In the genomic region with DNA sequence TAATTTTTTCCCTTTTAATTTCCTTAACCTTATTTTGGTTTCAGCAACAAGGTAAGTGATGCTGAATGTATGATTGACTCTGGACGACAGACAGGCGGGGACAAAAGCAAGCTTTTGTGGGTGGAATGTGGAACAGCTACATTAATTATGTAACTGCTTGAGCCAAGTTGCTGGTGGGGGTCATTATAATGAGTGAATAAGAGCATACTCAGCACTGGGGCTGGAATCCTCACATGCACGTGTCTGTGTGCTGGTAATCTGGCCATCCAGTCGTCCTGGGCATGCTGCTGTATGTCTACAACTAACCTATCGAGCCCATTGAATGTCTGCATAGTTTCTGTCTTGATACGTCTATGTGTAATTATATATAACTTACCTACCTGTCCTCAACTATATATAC, we compare ENCODE assay signal across 10 mouse cellular contexts. TPM values are rescaled to one million over a fixed set of nuclear protein-coding genes. Genes with fewer than 3 reads are reported as not detected.
DNase-seq lines count a peak whose midpoint lies in the region; ATAC-seq lines count a peak whose summit lies in the region.
"Had no signal": no experiment of that assay in that cellular context is flagged by ENCODE, and none has a peak within 500 bp of the region (broad histone marks: within the 10 kb centered on the region; RNA-seq: fewer than 3 reads in every experiment).

No protein-coding gene starts in this region.

- 0 out of 2 replicates have a peak overlapping the region, but pooled peaks have one; percentile 45 for H3K9ac ChIP-seq in heart, embryonic 15.5 days
- H3K9ac ChIP-seq in limb, embryonic 15.5 days: no peak overlapping the region

- DNase-seq in heart, postnatal 14 days: no peak
- DNase-seq in 3T3-L1 (ENCODE audit: low read depth, low spot score): peak; percentile 15
- no peak for DNase-seq in forebrain, embryonic 10.5 days (ENCODE audit: extremely low spot score, low spot score)
- DNase-seq in spleen, postnatal 36 days (ENCODE audit: low spot score in 2 of 2): no peak
- DNase-seq in gastrocnemius, adult 8-10 months (ENCODE audit: low spot score in 2 of 2): no peak
- no peak for DNase-seq in adrenal gland, adult 18-20 months (ENCODE audit: low spot score in 2 of 2)
- DNase-seq: thymus, postnatal 4 days had no signal

- H3K27me3 ChIP-seq in heart, embryonic 15.5 days: no peaks in the 10 kb centered on the region
- no peaks in the 10 kb centered on the region for H3K27me3 ChIP-seq in forebrain, embryonic 10.5 days (ENCODE audit: poor library complexity, severe bottlenecking)
- no peaks in the 10 kb centered on the region for H3K27me3 ChIP-seq in limb, embryonic 15.5 days

- H3K4me1 ChIP-seq in heart, embryonic 15.5 days (replicated peaks): peaks cover 12% of the 10 kb centered on the region
- peaks cover 28% of the 10 kb centered on the region for H3K4me1 ChIP-seq in forebrain, embryonic 10.5 days
- H3K4me1 ChIP-seq in limb, embryonic 15.5 days: peaks cover 7% of the 10 kb centered on the region; the same call in 1 of the 2 replicates

- ATAC-seq in heart, embryonic 15.5 days (replicated peaks; ENCODE audit: insufficient number of reproducible peaks, insufficient read depth, low FRiP score, low read depth): no peak
- ATAC-seq in limb, embryonic 15.5 days (ENCODE audit: insufficient number of reproducible peaks, low FRiP score, low TSS enrichment, low read depth): no peak

- H3K36me3 ChIP-seq in heart, embryonic 15.5 days: no peaks in the 10 kb centered on the region
- no peaks in the 10 kb centered on the region; the same call in 1 of the 2 replicates for H3K36me3 ChIP-seq in forebrain, embryonic 10.5 days (replicated peaks)
- no peaks in the 10 kb centered on the region for H3K36me3 ChIP-seq in limb, embryonic 15.5 days

- H3K4me2 ChIP-seq in heart, embryonic 15.5 days: peak overlapping the region; percentile 62
- H3K4me2 ChIP-seq in limb, embryonic 15.5 days: no peak overlapping the region

- no peaks in the 10 kb centered on the region for H3K9me3 ChIP-seq in heart, embryonic 15.5 days (replicated peaks)
- H3K9me3 ChIP-seq in forebrain, embryonic 10.5 days: no peaks in the 10 kb centered on the region
- no peaks in the 10 kb centered on the region for H3K9me3 ChIP-seq in limb, embryonic 15.5 days

- 48% methylated on average over 6 of the region's 6 CpGs for WGBS in heart, embryonic 15.5 days
- WGBS in forebrain, embryonic 10.5 days: 43% methylated on average over 6 of the region's 6 CpGs
- 40% methylated on average over 6 of the region's 6 CpGs for WGBS in limb, embryonic 15.5 days

- H3K27ac ChIP-seq in heart, embryonic 15.5 days: peak overlapping the region; percentile 62
- peak overlapping the region; percentile 84 for H3K27ac ChIP-seq in forebrain, embryonic 10.5 days
- H3K27ac ChIP-seq in limb, embryonic 15.5 days: 0 out of 2 replicates have a peak overlapping the region, but pooled peaks have one; percentile 9

- intact Hi-C loops in heart, postnatal 14 days (cut with DNase I): no loop called here

- H3K4me3 ChIP-seq in heart, embryonic 15.5 days: peak overlapping the region; percentile 43
- H3K4me3 ChIP-seq in forebrain, embryonic 10.5 days: peak overlapping the region; percentile 41
- H3K4me3 ChIP-seq in limb, embryonic 15.5 days: peak overlapping the region; percentile 24; the same call in 1 of the 2 replicates
- H3K4me3 ChIP-seq: myocyte had no signal

RNA-seq across cellular contexts. Expression of a gene that starts 57.3 kb away (rescaled TPM):
- 0.19 and 0.25 TPM in 2 replicates for polyA plus RNA-seq in heart, embryonic 15.5 days (2015; fragmentation: Nextera tagmentation; extraction: Ambion mirVana)
- under 1 TPM in 1 of 2 experiments, not detected in 1; 0.10 TPM for total RNA-seq in heart, postnatal 14 days (2021)
- polyA plus RNA-seq in forebrain, embryonic 10.5 days (2016; fragmentation: Nextera tagmentation; extraction: Ambion mirVana): 0.32 and 0.53 TPM in 2 replicates
- 0.40 and 0.47 TPM in 2 replicates for polyA plus RNA-seq in limb, embryonic 15.5 days (2015; fragmentation: Nextera tagmentation; extraction: Ambion mirVana)
- total RNA-seq in gastrocnemius, adult 8-10 months (2022): under 1 TPM in 2 of 4 experiments, not detected in 2; 0.05 to 0.07 TPM
- under 1 TPM; 0.30 to 0.83 TPM for total RNA-seq in adrenal gland, adult 18-20 months (2021)
- polyA plus RNA-seq: myocyte had no signal

Comparison
In these comparisons a context has a peak if more than half of its experiments do, and no peak if none do; other contexts are left out.
1. H3K27ac ChIP-seq: peak in every context shown above with its lines; median percentile 84 in forebrain, embryonic 10.5 days; 62 in heart, embryonic 15.5 days; 9 in limb, embryonic 15.5 days.